In the genomic region with DNA sequence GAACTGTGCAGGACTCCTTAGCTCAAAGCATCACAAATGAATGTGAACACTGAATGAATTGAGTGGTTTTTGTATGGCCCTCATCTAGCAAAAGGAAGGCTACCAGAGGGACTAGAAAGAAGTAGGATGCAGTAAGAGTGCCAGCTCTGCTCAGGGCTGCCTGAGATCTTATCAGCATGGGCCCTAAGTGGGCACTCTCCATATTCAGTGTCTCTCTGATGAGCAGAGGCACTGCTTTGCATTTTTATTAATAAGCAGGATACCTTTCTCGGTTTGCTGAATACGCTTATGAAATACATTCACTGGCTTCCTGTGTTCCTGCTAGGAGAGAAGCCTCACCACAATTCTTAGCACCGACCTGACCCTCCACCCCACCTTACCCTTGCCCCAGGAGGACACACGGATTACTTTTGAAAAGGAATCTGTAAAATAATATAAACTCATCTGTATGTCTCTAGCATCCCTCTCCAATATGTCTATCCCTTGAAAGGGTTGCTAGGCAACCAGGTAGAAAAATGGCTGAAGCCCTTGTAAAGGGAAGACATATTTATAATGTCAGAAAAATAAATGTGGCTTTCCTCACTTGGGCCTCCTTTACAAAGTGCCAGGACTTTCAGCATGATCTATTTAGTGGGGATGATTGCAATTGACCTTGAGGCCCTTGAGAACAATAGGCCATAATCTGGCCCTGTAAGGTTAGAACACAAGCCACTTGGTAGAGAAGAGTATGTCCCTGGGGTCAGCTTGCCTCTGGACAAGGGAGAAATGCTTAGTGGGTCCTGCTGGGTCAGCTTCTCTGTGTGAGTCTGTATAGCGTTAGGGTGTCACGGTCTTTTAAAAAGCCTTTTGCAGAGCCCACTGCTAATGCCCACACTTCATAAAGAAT, we compare ENCODE assay signal across 15 mouse cellular contexts.
A peak's percentile ranks its signal among the peaks of the same experiment; 100 is the strongest.
DNase-seq lines count a peak whose midpoint lies in the region; ATAC-seq and TF ChIP-seq lines count a peak whose summit lies in the region.
"Had no signal": no experiment of that assay in that cellular context is flagged by ENCODE, and none has a peak within 500 bp of the region (broad histone marks: within the 10 kb centered on the region; RNA-seq: fewer than 3 reads in every experiment).

No protein-coding gene starts in this region.

- no peaks in the 10 kb centered on the region for H3K36me3 ChIP-seq in forebrain, embryonic 14.5 days (ENCODE audit: control insufficient read depth, insufficient read depth, low read length)
- H3K36me3 ChIP-seq in hindbrain, embryonic 15.5 days = no peaks in the 10 kb centered on the region
- H3K36me3 ChIP-seq in midbrain, embryonic 15.5 days (replicated peaks) = no peaks in the 10 kb centered on the region
- H3K36me3 ChIP-seq in thymus, adult 2 months (ENCODE audit: control insufficient read depth, insufficient read depth, low read length) = no peaks in the 10 kb centered on the region
- no peaks in the 10 kb centered on the region for H3K36me3 ChIP-seq in intestine, embryonic 15.5 days
- H3K36me3 ChIP-seq: heart, embryonic 13.5 days; limb, embryonic 13.5 days; liver, embryonic 15.5 days had no signal

- no peaks in the 10 kb centered on the region for H3K27me3 ChIP-seq in forebrain, embryonic 14.5 days (replicated peaks; ENCODE audit: control insufficient read depth, insufficient read depth, low read length)
- no peaks in the 10 kb centered on the region for H3K27me3 ChIP-seq in hindbrain, embryonic 15.5 days
- no peaks in the 10 kb centered on the region for H3K27me3 ChIP-seq in midbrain, embryonic 15.5 days (replicated peaks)
- H3K27me3 ChIP-seq in thymus, adult 2 months (ENCODE audit: control insufficient read depth, insufficient read depth, low read length) = no peaks in the 10 kb centered on the region
- H3K27me3 ChIP-seq in intestine, embryonic 15.5 days (replicated peaks) = no peaks in the 10 kb centered on the region
- H3K27me3 ChIP-seq: heart, embryonic 13.5 days; limb, embryonic 13.5 days; liver, embryonic 15.5 days; Patski had no signal

- no peak for TF ChIP-seq POLR2A in thymus, adult 2 months (IDR thresholded peaks at IDR 0.05; ENCODE audit: control insufficient read depth, extremely low read depth, insufficient read depth, low read length, poor library complexity)

- DNase-seq in embryo, embryonic 10 days (ENCODE audit: low spot score) = peak; percentile 56
- DNase-seq in forebrain, embryonic 14.5 days (ENCODE audit: low spot score) = peak; percentile 62
- DNase-seq in urinary bladder, postnatal 25 days (ENCODE audit: low spot score) = no peak
- DNase-seq in thymus, adult 2 months = no peak
- DNase-seq in kidney, adult 8-10 months = no peak
- DNase-seq: B cell, adult 2 months; lung, postnatal 4 days; right cerebral cortex, postnatal 4 days had no signal

- H3K9me3 ChIP-seq in forebrain, embryonic 14.5 days (replicated peaks; ENCODE audit: control insufficient read depth, low read length) = no peaks in the 10 kb centered on the region
- H3K9me3 ChIP-seq in hindbrain, embryonic 15.5 days = no peaks in the 10 kb centered on the region
- H3K9me3 ChIP-seq in midbrain, embryonic 15.5 days = no peaks in the 10 kb centered on the region
- no peaks in the 10 kb centered on the region for H3K9me3 ChIP-seq in intestine, embryonic 15.5 days
- H3K9me3 ChIP-seq: heart, embryonic 13.5 days; limb, embryonic 13.5 days; liver, embryonic 15.5 days had no signal

- peak; percentile 37; the same call in 1 of the 2 replicates for ATAC-seq in forebrain, embryonic 14.5 days
- ATAC-seq in hindbrain, embryonic 15.5 days (ENCODE audit: low FRiP score, low read depth) = peak; percentile 71; the same call in 1 of the 2 replicates
- peak; percentile 76 for ATAC-seq in midbrain, embryonic 15.5 days (replicated peaks)
- no peak for ATAC-seq in intestine, embryonic 15.5 days
- ATAC-seq: Patski had no signal

- peaks cover 16% of the 10 kb centered on the region for H3K4me1 ChIP-seq in forebrain, embryonic 14.5 days (ENCODE audit: control insufficient read depth, insufficient read depth, low read length)
- peaks cover 18% of the 10 kb centered on the region for H3K4me1 ChIP-seq in hindbrain, embryonic 15.5 days (replicated peaks)
- peaks cover 18% of the 10 kb centered on the region for H3K4me1 ChIP-seq in midbrain, embryonic 15.5 days
- no peaks in the 10 kb centered on the region for H3K4me1 ChIP-seq in thymus, adult 2 months (replicated peaks; ENCODE audit: control insufficient read depth, insufficient read depth, low read length)
- no peaks in the 10 kb centered on the region for H3K4me1 ChIP-seq in intestine, embryonic 15.5 days (replicated peaks)
- H3K4me1 ChIP-seq: heart, embryonic 13.5 days; limb, embryonic 13.5 days; liver, embryonic 15.5 days had no signal

- no peak overlapping the region for H3K9ac ChIP-seq in forebrain, embryonic 14.5 days (ENCODE audit: low read length)
- H3K9ac ChIP-seq in hindbrain, embryonic 15.5 days = no peak overlapping the region
- H3K9ac ChIP-seq in midbrain, embryonic 15.5 days = no peak overlapping the region
- no peak overlapping the region for H3K9ac ChIP-seq in intestine, embryonic 15.5 days
- H3K9ac ChIP-seq: heart, embryonic 13.5 days; limb, embryonic 13.5 days; liver, embryonic 15.5 days had no signal

- no peak overlapping the region for H3K4me3 ChIP-seq in forebrain, embryonic 14.5 days (ENCODE audit: low read depth, low read length)
- no peak overlapping the region for H3K4me3 ChIP-seq in hindbrain, embryonic 15.5 days
- no peak overlapping the region for H3K4me3 ChIP-seq in midbrain, embryonic 15.5 days
- H3K4me3 ChIP-seq in thymus, adult 2 months (ENCODE audit: control insufficient read depth, insufficient read depth, low read length) = no peak overlapping the region
- H3K4me3 ChIP-seq in intestine, embryonic 15.5 days (replicated peaks) = no peak overlapping the region
- H3K4me3 ChIP-seq: heart, embryonic 13.5 days; limb, embryonic 13.5 days; liver, embryonic 15.5 days had no signal

- peak overlapping the region; percentile 77 for H3K27ac ChIP-seq in forebrain, embryonic 14.5 days (ENCODE audit: low read depth, low read length)
- peak overlapping the region; percentile 79 for H3K27ac ChIP-seq in hindbrain, embryonic 15.5 days (replicated peaks)
- peak overlapping the region; percentile 79 for H3K27ac ChIP-seq in midbrain, embryonic 15.5 days
- H3K27ac ChIP-seq in thymus, adult 2 months (ENCODE audit: control insufficient read depth, insufficient read depth, low read length) = no peak overlapping the region
- no peak overlapping the region for H3K27ac ChIP-seq in intestine, embryonic 15.5 days
- H3K27ac ChIP-seq: heart, embryonic 13.5 days; limb, embryonic 13.5 days; liver, embryonic 15.5 days had no signal

- H3K4me2 ChIP-seq in forebrain, embryonic 14.5 days (ENCODE audit: low read length) = no peak overlapping the region
- no peak overlapping the region for H3K4me2 ChIP-seq in hindbrain, embryonic 15.5 days
- H3K4me2 ChIP-seq in midbrain, embryonic 15.5 days = no peak overlapping the region
- H3K4me2 ChIP-seq in intestine, embryonic 15.5 days (replicated peaks) = no peak overlapping the region
- H3K4me2 ChIP-seq: heart, embryonic 13.5 days; limb, embryonic 13.5 days; liver, embryonic 15.5 days had no signal

- no peak for TF ChIP-seq CTCF in thymus, adult 2 months (IDR thresholded peaks at IDR 0.05; ENCODE audit: borderline replicate concordance, control insufficient read depth, extremely low read depth, insufficient read depth, low read length, poor library complexity)

- WGBS in forebrain, embryonic 14.5 days = 52% methylated on average over 6 of the region's 6 CpGs
- 20% methylated on average over 6 of the region's 6 CpGs for WGBS in hindbrain, embryonic 15.5 days
- WGBS in midbrain, embryonic 15.5 days = 21% methylated on average over 6 of the region's 6 CpGs
- WGBS in thymus, adult 2 months = 86% methylated on average over 6 of the region's 6 CpGs
- 69% methylated on average over 6 of the region's 6 CpGs for WGBS in intestine, embryonic 15.5 days

Comparison
In these comparisons a context has a peak if more than half of its experiments do, and no peak if none do; other contexts are left out.
1. DNase-seq: peak in embryo, embryonic 10 days (single experiment) and forebrain, embryonic 14.5 days (single experiment); none in urinary bladder, postnatal 25 days (single experiment), thymus, adult 2 months (single experiment) and kidney, adult 8-10 months (0 of 2).
2. H3K27ac ChIP-seq: peak in forebrain, embryonic 14.5 days (single experiment), hindbrain, embryonic 15.5 days (single experiment) and midbrain, embryonic 15.5 days (single experiment); none in thymus, adult 2 months (single experiment) and intestine, embryonic 15.5 days (single experiment).